Mouse (Mus musculus) embryo, embryonic 11.5 days (tissue): ENCODE results near the gene Cdk15.

Experiments
- DNase-seq: peaks from one replicate; pipeline ENCODE4 v3.0.0-alpha.2; 2012; ENCODE audit warnings: low read depth, low spot score

Gene Cdk15

DNA sequence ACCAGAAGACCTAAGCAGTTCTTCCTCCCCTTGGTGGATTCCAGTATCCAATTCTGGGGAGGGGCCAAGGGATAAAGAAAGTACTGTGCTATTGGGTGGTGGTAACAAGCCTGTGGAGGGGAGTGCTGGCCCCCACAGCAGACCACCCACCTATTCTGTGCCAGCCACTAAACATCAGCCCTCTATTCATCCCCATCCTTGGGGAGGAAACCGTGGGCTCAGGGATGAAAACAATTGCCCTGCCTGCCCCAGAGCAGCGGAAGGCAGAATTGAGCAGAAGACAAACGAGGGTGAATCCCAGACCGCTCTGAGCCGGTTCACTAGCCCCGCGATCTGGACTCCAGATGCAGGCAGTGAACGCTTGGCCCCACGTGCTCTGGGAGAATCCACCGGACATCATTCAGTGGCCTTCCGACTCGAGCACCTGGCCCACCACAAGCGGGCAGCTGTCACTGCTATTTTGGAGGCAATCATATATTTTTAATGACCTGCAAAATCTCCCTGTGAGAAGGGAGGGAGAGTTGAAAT is 119.4 kb downstream of the Cdk15 start:
- DNase-seq, result no peak

- no peak for DNase-seq
Measured at GRCm38 (mm10) chr1:59376557-59376956, 119.9 kb downstream of the Cdk15 start.

- DNase-seq, result no peak
Measured at GRCm38 (mm10) chr1:59377312-59377711, 120.6 kb downstream of the Cdk15 start.

- no peak for DNase-seq
Measured at GRCm38 (mm10) chr1:59380926-59381325, 124.2 kb downstream of the Cdk15 start.

- DNase-seq, result no peak
Measured at GRCm38 (mm10) chr1:59381483-59381882, 124.8 kb downstream of the Cdk15 start.

GRCm38 (mm10) chr1:59382516-59382915 is 125.8 kb downstream of the Cdk15 start:
- DNase-seq, result no peak

GRCm38 (mm10) chr1:59383049-59383610 is 126.4 kb downstream of the Cdk15 start:
- no peak for DNase-seq

GRCm38 (mm10) chr1:59384400-59384799 is 127.7 kb downstream of the Cdk15 start:
- no peak for DNase-seq

DNA sequence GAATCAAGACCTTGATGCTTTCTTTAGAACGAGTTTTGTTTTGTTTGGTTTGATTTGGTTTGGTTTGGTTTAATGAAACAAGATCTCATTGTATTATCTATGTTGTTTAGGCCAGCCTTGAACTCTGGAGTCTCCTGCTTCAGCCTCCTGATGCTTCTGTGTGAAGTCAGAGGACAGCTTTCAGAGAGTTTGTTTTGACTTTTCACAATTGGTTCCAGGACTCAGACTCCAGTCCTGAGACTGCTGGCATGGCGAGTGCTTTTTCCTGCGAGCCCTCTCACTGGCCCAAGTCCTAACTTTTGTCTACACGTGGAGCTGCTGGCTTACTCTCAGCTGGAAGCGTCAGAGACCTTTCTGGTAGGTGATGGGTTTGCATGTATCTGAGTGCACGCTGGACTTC is 128.9 kb downstream of the Cdk15 start:
- DNase-seq, result no peak

GRCm38 (mm10) chr1:59387542-59388314 is 131.0 kb downstream of the Cdk15 start:
- no peak for DNase-seq

GRCm38 (mm10) chr1:59389181-59389580 is 132.5 kb downstream of the Cdk15 start:
- no peak for DNase-seq

- DNase-seq, result no peak
Measured at GRCm38 (mm10) chr1:59391736-59392135, 135.0 kb downstream of the Cdk15 start.

DNA sequence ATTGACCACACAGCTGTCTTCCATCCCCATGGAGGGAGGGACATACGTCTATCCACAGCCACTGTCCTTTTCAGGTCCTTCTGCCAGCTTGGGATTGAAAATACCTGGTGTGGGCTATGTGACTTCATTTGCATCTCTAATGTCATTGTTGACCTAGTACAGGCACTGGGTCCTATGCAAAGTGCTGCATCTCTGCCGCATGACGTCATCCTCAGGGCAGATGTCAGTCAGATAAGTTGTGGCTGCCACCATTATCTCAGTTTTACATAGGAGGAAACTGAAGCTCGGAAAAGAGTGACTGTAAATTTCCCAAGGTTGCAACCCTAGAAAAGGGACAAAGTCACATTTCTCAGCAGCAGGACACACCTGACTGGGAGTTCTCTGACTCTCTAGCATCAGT is 137.4 kb downstream of the Cdk15 start:
- no peak for DNase-seq

DNA sequence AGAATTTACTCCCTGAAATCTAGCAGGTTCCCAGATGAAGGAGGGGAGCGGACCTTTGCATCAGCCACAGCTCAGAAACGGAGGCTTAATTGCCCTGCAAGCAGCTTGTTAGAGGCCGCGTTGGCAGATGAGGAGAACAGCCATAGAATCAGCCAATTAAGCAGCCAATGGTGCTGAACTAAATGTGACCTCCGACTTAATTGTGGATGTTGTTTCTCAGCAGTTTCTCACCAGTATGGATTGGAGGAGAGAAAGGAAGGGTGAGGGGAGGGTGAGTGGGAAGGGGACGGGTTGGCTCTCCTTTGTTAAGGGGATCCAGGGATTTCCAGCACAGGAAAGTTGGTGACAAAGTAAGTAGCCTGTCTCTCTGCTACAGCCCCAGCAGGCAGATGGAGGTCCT is 137.9 kb downstream of the Cdk15 start:
- no peak for DNase-seq

GRCm38 (mm10) chr1:59395992-59396391 is 139.3 kb downstream of the Cdk15 start:
- DNase-seq, result no peak

- DNase-seq, result no peak
Measured at GRCm38 (mm10) chr1:59399554-59400325, 143.0 kb downstream of the Cdk15 start.

DNA sequence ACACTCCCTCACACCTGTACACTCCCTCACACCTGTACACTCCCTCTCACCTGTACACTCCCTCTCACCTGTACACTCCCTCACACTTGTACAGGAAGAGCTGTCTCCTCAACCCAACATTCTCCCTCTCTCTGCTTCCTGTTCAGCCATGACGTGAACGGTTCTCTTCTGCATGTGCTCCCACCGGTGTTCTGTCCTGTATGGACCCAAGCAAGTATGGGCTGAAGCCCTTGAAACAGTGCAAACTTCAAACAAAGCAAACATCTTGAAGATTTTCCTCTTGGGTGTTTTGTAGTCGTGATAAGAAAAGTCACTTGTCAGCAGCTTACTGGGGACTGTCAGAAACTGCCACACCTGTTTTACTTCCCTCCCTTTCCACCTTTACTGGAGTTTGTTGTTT is 144.5 kb downstream of the Cdk15 start:
- no peak for DNase-seq
